Mouse (Mus musculus) liver, embryonic 14.5 days (tissue): ENCODE data around the gene Proca1.

ENCODE experiments used
- CTCF ChIP-seq: IDR thresholded peaks from 2 replicates; pipeline ENCODE4 v1.5.1; 2016; ENCODE audit warnings: antibody characterized with exemption, low read depth, control low read depth
- EP300 ChIP-seq: IDR thresholded peaks from 2 replicates; pipeline ENCODE4 v1.6.1; 2016; ENCODE audit warnings: antibody characterized with exemption, low read depth

DNA sequence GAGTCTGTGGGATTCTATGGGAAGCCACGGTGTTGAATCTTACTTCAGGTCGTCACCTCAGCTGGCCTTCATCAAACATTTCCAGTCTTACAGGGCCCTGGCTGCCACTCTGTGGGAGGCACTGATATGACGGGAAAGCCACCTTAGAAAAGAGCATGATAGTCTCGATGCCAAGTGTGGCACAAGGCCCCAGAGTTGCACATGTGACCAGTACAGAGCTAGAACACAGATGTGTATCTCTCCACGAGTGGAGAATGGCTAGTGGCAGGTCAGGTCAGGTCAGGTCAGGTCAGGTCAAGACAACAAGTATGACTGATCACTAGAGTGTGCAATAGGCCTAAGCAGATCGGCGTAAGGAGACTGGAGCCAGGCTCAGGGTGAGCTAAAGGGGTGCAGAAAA, 17.4 kb downstream of the Proca1 start:
- TF ChIP-seq CTCF (no peak), EP300 (no peak)
